Comparison of ENCODE assay signal across 11 mouse cellular contexts in the genomic region with DNA sequence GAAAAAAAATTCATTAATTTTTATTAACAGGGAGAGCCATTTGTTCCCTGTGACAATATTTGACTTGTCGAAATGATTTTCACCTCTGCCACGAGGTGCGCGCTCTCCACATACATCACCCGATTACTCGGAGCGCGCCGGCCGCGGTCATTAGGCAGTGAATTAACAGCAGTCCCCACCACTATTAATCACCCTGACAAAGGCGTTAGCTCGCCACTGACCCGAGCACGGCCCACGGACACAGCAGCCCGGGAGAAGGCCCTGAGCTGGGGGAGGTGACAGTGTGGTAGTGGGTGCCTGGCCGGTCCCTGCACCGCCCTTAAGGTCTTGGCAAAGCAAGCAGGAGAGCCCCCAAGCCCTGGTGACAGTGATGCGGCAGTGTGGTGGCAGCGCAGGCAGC.
DNase-seq lines count a peak whose midpoint lies in the region; ATAC-seq and TF ChIP-seq lines count a peak whose summit lies in the region.
"Had no signal": no experiment of that assay in that cellular context is flagged by ENCODE, and none has a peak within 500 bp of the region (broad histone marks: within the 10 kb centered on the region; RNA-seq: fewer than 3 reads in every experiment).

No protein-coding gene starts in this region.

- peaks cover 4% of the 10 kb centered on the region; the same call in 1 of the 2 replicates for H3K4me1 ChIP-seq in kidney, postnatal 0 days (replicated peaks; ENCODE audit: insufficient read depth, low read length)
- peaks cover 12% of the 10 kb centered on the region for H3K4me1 ChIP-seq in forebrain, postnatal 0 days (ENCODE audit: insufficient read depth)
- peaks cover 42% of the 10 kb centered on the region for H3K4me1 ChIP-seq in stomach, embryonic 15.5 days

- no peak for ATAC-seq in kidney, postnatal 0 days (replicated peaks; ENCODE audit: low FRiP score, low read depth)
- ATAC-seq in forebrain, postnatal 0 days, result no peak
- 0 out of 2 replicates have a peak, but pooled peaks have one; percentile 20 for ATAC-seq in stomach, embryonic 15.5 days (ENCODE audit: insufficient read depth, low FRiP score, low read depth)

- H3K9me3 ChIP-seq in kidney, postnatal 0 days (replicated peaks; ENCODE audit: low read length), result no peaks in the 10 kb centered on the region
- H3K9me3 ChIP-seq in forebrain, postnatal 0 days (ENCODE audit: low read length), result no peaks in the 10 kb centered on the region
- H3K9me3 ChIP-seq in stomach, embryonic 15.5 days, result no peaks in the 10 kb centered on the region
- H3K9me3 ChIP-seq: liver, embryonic 13.5 days had no signal

- H3K27me3 ChIP-seq in kidney, postnatal 0 days (ENCODE audit: insufficient read depth, low read length), result peaks cover 13% of the 10 kb centered on the region; the same call in 1 of the 2 replicates
- no peaks in the 10 kb centered on the region for H3K27me3 ChIP-seq in forebrain, postnatal 0 days (ENCODE audit: insufficient read depth, low read length)
- H3K27me3 ChIP-seq in stomach, embryonic 15.5 days (replicated peaks), result peaks cover 6% of the 10 kb centered on the region; the same call in 1 of the 2 replicates
- H3K27me3 ChIP-seq: liver, embryonic 13.5 days had no signal

- peak; percentile 57 for DNase-seq in kidney, postnatal 0 days (ENCODE audit: low spot score)
- no peak for DNase-seq in kidney, adult 11 months
- DNase-seq in forebrain, postnatal 0 days, result no peak
- DNase-seq in mesoderm, embryonic 11.5 days (ENCODE audit: low read depth, low spot score), result peak; percentile 68
- DNase-seq in urinary bladder, postnatal 36 days (ENCODE audit: low spot score in 2 of 2), result no peak
- no peak for DNase-seq in thymus, postnatal 4 days
- DNase-seq in ovary, postnatal 14 days (ENCODE audit: low spot score), result no peak
- DNase-seq: adrenal gland, postnatal 10 days; kidney, postnatal 25 days; liver, embryonic 13.5 days had no signal

- no peak overlapping the region for H3K4me3 ChIP-seq in kidney, postnatal 0 days (replicated peaks; ENCODE audit: low read depth, low read length)
- no peak overlapping the region for H3K4me3 ChIP-seq in forebrain, postnatal 0 days (ENCODE audit: low read depth, low read length)
- no peak overlapping the region for H3K4me3 ChIP-seq in stomach, embryonic 15.5 days (replicated peaks)
- H3K4me3 ChIP-seq: liver, embryonic 13.5 days had no signal

- H3K27ac ChIP-seq in kidney, postnatal 0 days, result no peak overlapping the region
- no peak overlapping the region for H3K27ac ChIP-seq in forebrain, postnatal 0 days (ENCODE audit: low read depth, low read length)
- peak overlapping the region; percentile 81 for H3K27ac ChIP-seq in stomach, embryonic 15.5 days

- WGBS in kidney, postnatal 0 days, result 6% methylated on average over 21 of the region's 21 CpGs
- 19% methylated on average over 21 of the region's 21 CpGs for WGBS in forebrain, postnatal 0 days
- 11% methylated on average over 21 of the region's 21 CpGs for WGBS in stomach, embryonic 15.5 days

- TF ChIP-seq CTCF in kidney, postnatal 0 days (IDR thresholded peaks at IDR 0.05; ENCODE audit: low read depth), result no peak
- TF ChIP-seq CTCF in forebrain, postnatal 0 days (IDR thresholded peaks at IDR 0.05; ENCODE audit: low read depth), result no peak

- H3K36me3 ChIP-seq in kidney, postnatal 0 days (ENCODE audit: insufficient read depth, low read length), result no peaks in the 10 kb centered on the region
- H3K36me3 ChIP-seq in forebrain, postnatal 0 days (ENCODE audit: insufficient read depth), result no peaks in the 10 kb centered on the region
- H3K36me3 ChIP-seq in stomach, embryonic 15.5 days, result no peaks in the 10 kb centered on the region
- H3K36me3 ChIP-seq: liver, embryonic 13.5 days had no signal

- no peak overlapping the region for H3K9ac ChIP-seq in kidney, postnatal 0 days (ENCODE audit: low read depth, low read length)
- no peak overlapping the region; the same call in 1 of the 2 replicates for H3K9ac ChIP-seq in forebrain, postnatal 0 days
- no peak overlapping the region for H3K9ac ChIP-seq in stomach, embryonic 15.5 days

- no peak overlapping the region for H3K4me2 ChIP-seq in kidney, postnatal 0 days (ENCODE audit: low read length)
- H3K4me2 ChIP-seq in forebrain, postnatal 0 days (ENCODE audit: low read depth), result peak overlapping the region; percentile 17; the same call in 1 of the 2 replicates
- H3K4me2 ChIP-seq in stomach, embryonic 15.5 days, result peak overlapping the region; percentile 23

Comparison
In these comparisons a context has a peak if more than half of its experiments do, and no peak if none do; other contexts are left out.
1. DNase-seq: peak in kidney, postnatal 0 days (single experiment) and mesoderm, embryonic 11.5 days (single experiment); none in kidney, adult 11 months (single experiment), forebrain, postnatal 0 days (single experiment), urinary bladder, postnatal 36 days (0 of 2), thymus, postnatal 4 days (single experiment) and ovary, postnatal 14 days (single experiment).